Comparison of ENCODE assay signal across 27 mouse cellular contexts in genomic region chr13:112105953-112106352, GRCm38 (mm10).
A peak's percentile ranks its signal among the peaks of the same experiment; 100 is the strongest.
DNase-seq lines count a peak whose midpoint lies in the region; ATAC-seq and TF ChIP-seq lines count a peak whose summit lies in the region.
"Had no signal": no experiment of that assay in that cellular context is flagged by ENCODE, and none has a peak within 500 bp of the region (broad histone marks: within the 10 kb centered on the region; RNA-seq: fewer than 3 reads in every experiment).

No protein-coding gene starts in this region.

- no peak overlapping the region for H3K9ac ChIP-seq in midbrain, embryonic 11.5 days (ENCODE audit: low read length)
- no peak overlapping the region for H3K9ac ChIP-seq in midbrain, embryonic 14.5 days (replicated peaks; ENCODE audit: low read length)
- H3K9ac ChIP-seq in CH12.LX (ENCODE audit: insufficient read depth, low read depth), result no peak overlapping the region
- no peak overlapping the region for H3K9ac ChIP-seq in hindbrain, embryonic 13.5 days
- H3K9ac ChIP-seq: embryonic facial prominence, embryonic 13.5 days; embryonic facial prominence, embryonic 15.5 days; forebrain, embryonic 12.5 days had no signal

- TF ChIP-seq POLR2A in CH12.LX (IDR thresholded peaks at IDR 0.05; ENCODE audit: low read depth, low read length) (no peak), myocyte (IDR thresholded peaks at IDR 0.05; ENCODE audit: insufficient read length, low read depth) (no peak)

- H3K4me2 ChIP-seq in midbrain, embryonic 11.5 days, result no peak overlapping the region
- no peak overlapping the region for H3K4me2 ChIP-seq in midbrain, embryonic 14.5 days (ENCODE audit: low read length)
- H3K4me2 ChIP-seq in CH12.LX (ENCODE audit: insufficient read depth, low read depth, poor library complexity, severe bottlenecking), result no peak overlapping the region
- H3K4me2 ChIP-seq in myocyte (ENCODE audit: low read depth), result no peak overlapping the region
- H3K4me2 ChIP-seq in hindbrain, embryonic 13.5 days, result no peak overlapping the region
- H3K4me2 ChIP-seq: embryonic facial prominence, embryonic 13.5 days; embryonic facial prominence, embryonic 15.5 days; forebrain, embryonic 12.5 days had no signal

- 89% methylated on average over 3 of the region's 3 CpGs for WGBS in midbrain, embryonic 11.5 days
- WGBS in midbrain, embryonic 14.5 days, result 93% methylated on average over 3 of the region's 3 CpGs
- 90% methylated on average over 3 of the region's 3 CpGs for WGBS in hindbrain, embryonic 13.5 days

- no peak overlapping the region for H3K27ac ChIP-seq in midbrain, embryonic 11.5 days (ENCODE audit: low read depth, low read length)
- no peak overlapping the region for H3K27ac ChIP-seq in midbrain, embryonic 14.5 days (replicated peaks; ENCODE audit: low read depth, low read length)
- no peak overlapping the region for H3K27ac ChIP-seq in CH12.LX (ENCODE audit: insufficient read depth, low read depth)
- H3K27ac ChIP-seq in hindbrain, embryonic 13.5 days, result no peak overlapping the region
- H3K27ac ChIP-seq: embryonic facial prominence, embryonic 13.5 days; embryonic facial prominence, embryonic 15.5 days; forebrain, embryonic 10.5 days; forebrain, embryonic 12.5 days had no signal

- in situ Hi-C loops in CH12.LX (cut with MboI; ENCODE audit: low pct_ligation_motif_present, low pct_unique_long_range_greater_than_20kb, low sequenced_read_pairs), result no loop called here

- peaks cover 5% of the 10 kb centered on the region for H3K4me1 ChIP-seq in midbrain, embryonic 11.5 days (ENCODE audit: control insufficient read depth, insufficient read depth, low read length)
- peaks cover 6% of the 10 kb centered on the region; the same call in 1 of the 2 replicates for H3K4me1 ChIP-seq in midbrain, embryonic 14.5 days (ENCODE audit: control insufficient read depth, insufficient read depth, low read length)
- H3K4me1 ChIP-seq in CH12.LX (ENCODE audit: control insufficient read depth in 1 of 2, insufficient read depth in 2 of 2), result no peaks in the 10 kb centered on the region
- peaks cover 8% of the 10 kb centered on the region for H3K4me1 ChIP-seq in hindbrain, embryonic 13.5 days (replicated peaks)

- H3K4me3 ChIP-seq in midbrain, embryonic 11.5 days (ENCODE audit: low read depth, low read length), result no peak overlapping the region
- no peak overlapping the region for H3K4me3 ChIP-seq in midbrain, embryonic 14.5 days (replicated peaks; ENCODE audit: low read depth, low read length)
- H3K4me3 ChIP-seq in CH12.LX (replicated peaks in 1 of 3; ENCODE audit: low read depth in 2 of 3, low read length in 2 of 3, poor library complexity in 1 of 3) (no peak overlapping the region), myocyte (no peak overlapping the region)
- no peak overlapping the region for H3K4me3 ChIP-seq in hindbrain, embryonic 13.5 days
- H3K4me3 ChIP-seq: embryonic facial prominence, embryonic 13.5 days; embryonic facial prominence, embryonic 15.5 days; erythroblast, embryonic 14.5 days; forebrain, embryonic 10.5 days; forebrain, embryonic 12.5 days had no signal

- dilution Hi-C loops in CH12.LX (cut with MboI; ENCODE audit: extremely low pct_ligation_motif_present, extremely low pct_unique_long_range_greater_than_20kb, low sequenced_read_pairs), result no loop called here

- TF ChIP-seq CTCF in CH12.LX (conservative IDR thresholded peaks at IDR 0.05 in 1 of 2, IDR thresholded peaks at IDR 0.05 in 1 of 2; ENCODE audit: low read depth in 2 of 2, low read length in 2 of 2), result no peak

- no peaks in the 10 kb centered on the region for H3K27me3 ChIP-seq in midbrain, embryonic 11.5 days (ENCODE audit: control insufficient read depth, insufficient read depth, low read length)
- no peaks in the 10 kb centered on the region for H3K27me3 ChIP-seq in midbrain, embryonic 14.5 days (ENCODE audit: control insufficient read depth, insufficient read depth, low read length)
- no peaks in the 10 kb centered on the region for H3K27me3 ChIP-seq in CH12.LX (replicated peaks)
- H3K27me3 ChIP-seq in myocyte (ENCODE audit: control insufficient read depth, insufficient read depth, insufficient read length), result no peaks in the 10 kb centered on the region
- H3K27me3 ChIP-seq in hindbrain, embryonic 13.5 days, result 0 out of 2 replicates have a peak, but pooled peaks cover 3% of the 10 kb centered on the region
- H3K27me3 ChIP-seq: embryonic facial prominence, embryonic 13.5 days; embryonic facial prominence, embryonic 15.5 days; forebrain, embryonic 12.5 days; Patski had no signal

- H3K79me2 ChIP-seq in CH12.LX (replicated peaks; ENCODE audit: control insufficient read depth, extremely low read depth, insufficient read depth, poor library complexity, severe bottlenecking), result no peaks in the 10 kb centered on the region
- no peaks in the 10 kb centered on the region for H3K79me2 ChIP-seq in myocyte (ENCODE audit: control insufficient read depth, insufficient read depth)

- TF ChIP-seq RAD21 in CH12.LX (IDR thresholded peaks at IDR 0.05; ENCODE audit: low read depth, low read length), result no peak

- DNase-seq in midbrain, embryonic 11.5 days (ENCODE audit: low spot score, missing footprints), result peak; percentile 59
- DNase-seq in midbrain, embryonic 14.5 days, result no peak
- DNase-seq in CH12.LX (ENCODE audit: extremely low read depth), result no peak
- DNase-seq in testis, postnatal 14 days (ENCODE audit: low spot score), result peak; percentile 39
- no peak for DNase-seq in embryo, embryonic 10 days (ENCODE audit: low spot score)
- no peak for DNase-seq in neural tube, embryonic 10.5 days (ENCODE audit: extremely low spot score, low spot score)
- DNase-seq: adrenal gland, adult 2 months; adrenal gland, postnatal 10 days; adrenal gland, postnatal 25 days; cerebellum, adult 11 months; cerebellum, adult 18-20 months; cerebellum, adult 8-10 months; cerebellum, adult 9-11 months; cerebellum, postnatal 14 days; cerebellum, postnatal 36 days had no signal

- H3ac ChIP-seq in myocyte (ENCODE audit: control insufficient read depth, insufficient read length), result no peak overlapping the region

- no peak for ATAC-seq in midbrain, embryonic 11.5 days (ENCODE audit: low FRiP score)
- ATAC-seq in midbrain, embryonic 14.5 days (ENCODE audit: low FRiP score, low TSS enrichment), result no peak
- no peak for ATAC-seq in hindbrain, embryonic 13.5 days (ENCODE audit: low FRiP score)
- ATAC-seq: activated CD4-positive, CD25-positive, alpha-beta regulatory T cell, adult 4 months; CD4-positive, CD25-positive, alpha-beta regulatory T cell, adult 4 months; forebrain, embryonic 14.5 days; forebrain, embryonic 16.5 days; Patski had no signal

- no peaks in the 10 kb centered on the region for H3K9me3 ChIP-seq in midbrain, embryonic 11.5 days (ENCODE audit: control insufficient read depth, low read length)
- no peaks in the 10 kb centered on the region for H3K9me3 ChIP-seq in midbrain, embryonic 14.5 days (ENCODE audit: control insufficient read depth, low read length)
- no peaks in the 10 kb centered on the region for H3K9me3 ChIP-seq in CH12.LX (replicated peaks; ENCODE audit: low read length)
- H3K9me3 ChIP-seq in hindbrain, embryonic 13.5 days, result no peaks in the 10 kb centered on the region
- H3K9me3 ChIP-seq: embryonic facial prominence, embryonic 13.5 days; embryonic facial prominence, embryonic 15.5 days; forebrain, embryonic 10.5 days; forebrain, embryonic 12.5 days had no signal

- TF ChIP-seq EP300 in CH12.LX (IDR thresholded peaks at IDR 0.05; ENCODE audit: low read length), result no peak

- no peaks in the 10 kb centered on the region for H3K36me3 ChIP-seq in midbrain, embryonic 11.5 days (ENCODE audit: control insufficient read depth, insufficient read depth, low read length)
- H3K36me3 ChIP-seq in midbrain, embryonic 14.5 days (ENCODE audit: control insufficient read depth, insufficient read depth, low read length), result no peaks in the 10 kb centered on the region
- H3K36me3 ChIP-seq in CH12.LX (replicated peaks in 1 of 2; ENCODE audit: control insufficient read depth in 1 of 2, insufficient read depth in 1 of 2, low read length in 1 of 2) (no peaks in the 10 kb centered on the region), myocyte (ENCODE audit: control insufficient read depth, insufficient read depth) (no peaks in the 10 kb centered on the region)
- no peaks in the 10 kb centered on the region for H3K36me3 ChIP-seq in hindbrain, embryonic 13.5 days
- H3K36me3 ChIP-seq: embryonic facial prominence, embryonic 13.5 days; embryonic facial prominence, embryonic 15.5 days; forebrain, embryonic 10.5 days; forebrain, embryonic 12.5 days had no signal

TF ChIP-seq in CH12.LX, 34 proteins besides CTCF, POLR2A, EP300 and RAD21:
- TF ChIP-seq USF2 (conservative IDR thresholded peaks at IDR 0.05; ENCODE audit: low read depth, low read length), result peak; percentile 24; the same call in 1 of the 2 replicates
- TF ChIP-seq BHLHE40 (IDR thresholded peaks at IDR 0.05; ENCODE audit: low read depth, low read length), result peak; percentile 41; the same call in 1 of the 2 replicates
- no peak for TF ChIP-seq IRF4 (IDR thresholded peaks at IDR 0.05; ENCODE audit: low read depth, low read length)
TF ChIP-seq in CH12.LX: peak in this region for 2.

TF ChIP-seq in myocyte, 11 proteins besides CTCF, POLR2A, EP300 and RAD21:
- peak; percentile 35 for TF ChIP-seq USF1 (IDR thresholded peaks at IDR 0.05; ENCODE audit: low read depth)
- no peak for TF ChIP-seq CEBPB (IDR thresholded peaks at IDR 0.05; ENCODE audit: insufficient read depth, poor library complexity, severe bottlenecking)
TF ChIP-seq in myocyte: peak in this region for 1.

Comparison
In these comparisons a context has a peak if more than half of its experiments do, and no peak if none do; other contexts are left out.
1. DNase-seq: peak in midbrain, embryonic 11.5 days (single experiment) and testis, postnatal 14 days (single experiment); none in midbrain, embryonic 14.5 days (single experiment), CH12.LX (single experiment), embryo, embryonic 10 days (single experiment) and neural tube, embryonic 10.5 days (single experiment).